Mouse (Mus musculus) CH12.LX (cell line): Measurements from ENCODE around the gene Atp8b5. TPM values are rescaled to one million over a fixed set of nuclear protein-coding genes. Genes with fewer than 3 reads are reported as not detected.
A peak's percentile ranks its signal among the peaks of the same experiment; 100 is the strongest.

Experiments used
- DNase-seq: peaks from one replicate; pipeline ENCODE4 v3.0.0-alpha.2; 2013; ENCODE audit errors: extremely low read depth
- H3K27ac ChIP-seq: 2 replicates; pipeline ENCODE4 v1.5.1; 2012; ENCODE audit warnings: low read depth, mild to moderate bottlenecking, control low read depth, moderate library complexity; ENCODE audit not compliant: insufficient read depth
- H3K27me3 ChIP-seq: replicated peaks from 2 replicates; pipeline ENCODE3; 2012; ENCODE audit warnings: inconsistent platforms
- H3K36me3 ChIP-seq, 2 experiments: replicated peaks in 1 of 2; 2 replicates each; pipeline versions ENCODE3 to v1.6.1; 2012; ENCODE audit warnings: inconsistent platforms in 1 of 2, low read length in 1 of 2, mild to moderate bottlenecking in 1 of 2, mixed read lengths in 1 of 2, moderate library complexity in 1 of 2; ENCODE audit not compliant: control insufficient read depth in 1 of 2, insufficient read depth in 1 of 2
- H3K4me1 ChIP-seq, 2 experiments: 2 replicates each; pipeline ENCODE4 v1.6.1; 2012; ENCODE audit warnings: inconsistent platforms in 1 of 2, moderate library complexity in 1 of 2; ENCODE audit not compliant: insufficient read depth in 2 of 2, control insufficient read depth in 1 of 2
- H3K4me2 ChIP-seq: 2 replicates; pipeline ENCODE4 v1.6.1; 2012; ENCODE audit warnings: low read depth, mild to moderate bottlenecking, control low read depth; ENCODE audit not compliant: poor library complexity, insufficient read depth, severe bottlenecking
- H3K4me3 ChIP-seq, 3 experiments: fragments of 150-350 bp in 1 of 3; sonication (generic) in 1 of 3; replicated peaks in 1 of 3; 2 replicates each; pipeline versions ENCODE3 to v1.5.1; 2011 to 2012; ENCODE audit warnings: low read depth in 2 of 3, low read length in 2 of 3, mild to moderate bottlenecking in 2 of 3, moderate library complexity in 2 of 3, control low read depth in 1 of 3, improper control_type of control experiment in 1 of 3, inconsistent platforms in 1 of 3, mixed read lengths in 1 of 3; ENCODE audit not compliant: poor library complexity in 1 of 3
- H3K79me2 ChIP-seq: replicated peaks from 2 replicates; pipeline ENCODE4 v1.6.1; 2012; ENCODE audit warnings: mild to moderate bottlenecking, moderate library complexity; ENCODE audit not compliant: control insufficient read depth, poor library complexity, insufficient read depth, severe bottlenecking; ENCODE audit errors: extremely low read depth
- H3K9ac ChIP-seq: 2 replicates; pipeline ENCODE4 v1.6.1; 2012; ENCODE audit warnings: low read depth, mild to moderate bottlenecking, control low read depth, moderate library complexity; ENCODE audit not compliant: insufficient read depth
- H3K9me3 ChIP-seq: replicated peaks from 2 replicates; pipeline ENCODE3; 2012; ENCODE audit warnings: low read length, inconsistent platforms, mixed read lengths
- BHLHE40 ChIP-seq: IDR thresholded peaks from 2 replicates; pipeline ENCODE4 v1.6.1; 2011; ENCODE audit warnings: mild to moderate bottlenecking, low read depth, low read length, improper control_type of control experiment
- CHD1 ChIP-seq: IDR thresholded peaks from 2 replicates; pipeline ENCODE4 v1.6.1; 2012; ENCODE audit warnings: low read depth, low read length, improper control_type of control experiment, inconsistent platforms
- CHD2 ChIP-seq: IDR thresholded peaks from 2 replicates; pipeline ENCODE4 v1.6.1; 2011; ENCODE audit warnings: low read length, improper control_type of control experiment
- CTCF ChIP-seq, 2 experiments: IDR thresholded peaks in 1 of 2; conservative IDR thresholded peaks in 1 of 2; 2 replicates each; pipeline ENCODE4 v1.5.1; 2011 to 2012; ENCODE audit warnings: low read depth in 2 of 2, low read length in 2 of 2, improper control_type of control experiment in 1 of 2, inconsistent platforms in 1 of 2, mild to moderate bottlenecking in 1 of 2, moderate library complexity in 1 of 2
- E2F4 ChIP-seq: IDR thresholded peaks from 2 replicates; pipeline ENCODE4 v1.6.1; 2011; ENCODE audit warnings: low read depth, low read length, improper control_type of control experiment; ENCODE audit not compliant: insufficient replicate concordance
- ELF1 ChIP-seq: IDR thresholded peaks from 2 replicates; pipeline ENCODE4 v1.6.1; 2014; ENCODE audit warnings: low read depth, mild to moderate bottlenecking, inconsistent platforms, low read length, improper control_type of control experiment
- EP300 ChIP-seq: IDR thresholded peaks from 2 replicates; pipeline ENCODE4 v1.6.1; 2011; ENCODE audit warnings: low read length, improper control_type of control experiment
- ETS1 ChIP-seq: conservative IDR thresholded peaks from 2 replicates; pipeline ENCODE4 v1.6.1; 2012; ENCODE audit warnings: low read depth, mild to moderate bottlenecking, inconsistent platforms, low read length, improper control_type of control experiment, moderate library complexity
- HCFC1 ChIP-seq: IDR thresholded peaks from 2 replicates; pipeline ENCODE4 v1.6.1; 2012; ENCODE audit warnings: low read depth, mild to moderate bottlenecking, inconsistent platforms, low read length, improper control_type of control experiment
- JUN ChIP-seq: IDR thresholded peaks from 2 replicates; pipeline ENCODE4 v1.6.1; 2011; ENCODE audit warnings: low read depth, mild to moderate bottlenecking, low read length, improper control_type of control experiment, moderate library complexity; ENCODE audit not compliant: insufficient read depth
- KAT2A ChIP-seq: IDR thresholded peaks from 2 replicates; pipeline ENCODE4 v1.6.1; 2012; ENCODE audit warnings: low read length, improper control_type of control experiment, inconsistent platforms; ENCODE audit not compliant: insufficient replicate concordance
- MAX ChIP-seq: IDR thresholded peaks from 2 replicates; pipeline ENCODE4 v1.6.1; 2011; ENCODE audit warnings: low read length, improper control_type of control experiment
- MEF2A ChIP-seq: IDR thresholded peaks from 2 replicates; pipeline ENCODE4 v1.6.1; 2014; ENCODE audit warnings: low read depth, mild to moderate bottlenecking, inconsistent platforms, low read length, improper control_type of control experiment, borderline replicate concordance
- MXI1 ChIP-seq: IDR thresholded peaks from 2 replicates; pipeline ENCODE4 v1.6.1; 2011; ENCODE audit warnings: mild to moderate bottlenecking, low read depth, low read length, improper control_type of control experiment
- MYC ChIP-seq: IDR thresholded peaks from 2 replicates; pipeline ENCODE4 v1.6.1; 2011; ENCODE audit warnings: low read depth, mild to moderate bottlenecking, improper control_type of control experiment, low read length
- NELFE ChIP-seq: IDR thresholded peaks from 2 replicates; pipeline ENCODE4 v1.6.1; 2011; ENCODE audit warnings: low read depth, low read length, improper control_type of control experiment
- NRF1 ChIP-seq: IDR thresholded peaks from 2 replicates; pipeline ENCODE4 v1.6.1; 2014; ENCODE audit warnings: low read depth, mild to moderate bottlenecking, inconsistent platforms, low read length, improper control_type of control experiment, moderate library complexity
- POLR2A ChIP-seq: IDR thresholded peaks from 2 replicates; pipeline ENCODE4 v1.6.1; 2011; ENCODE audit warnings: low read depth, mild to moderate bottlenecking, improper control_type of control experiment, low read length
- POLR2AphosphoS2 ChIP-seq: IDR thresholded peaks from 2 replicates; pipeline ENCODE4 v1.6.1; 2011; ENCODE audit warnings: low read depth, low read length, improper control_type of control experiment
- RAD21 ChIP-seq: IDR thresholded peaks from 2 replicates; pipeline ENCODE4 v1.6.1; 2011; ENCODE audit warnings: low read depth, mild to moderate bottlenecking, low read length, improper control_type of control experiment, moderate library complexity
- RCOR1 ChIP-seq: conservative IDR thresholded peaks from 2 replicates; pipeline ENCODE4 v1.6.1; 2012; ENCODE audit warnings: low read depth, mild to moderate bottlenecking, inconsistent platforms, low read length, improper control_type of control experiment
- SMC3 ChIP-seq: IDR thresholded peaks from 2 replicates; pipeline ENCODE4 v1.6.1; 2011; ENCODE audit warnings: low read depth, low read length, improper control_type of control experiment
- TBP ChIP-seq: conservative IDR thresholded peaks from 2 replicates; pipeline ENCODE4 v1.6.1; 2011; ENCODE audit warnings: low read depth, low read length, improper control_type of control experiment
- TCF12 ChIP-seq: IDR thresholded peaks from 2 replicates; pipeline ENCODE4 v1.6.1; 2014; ENCODE audit warnings: low read depth, mild to moderate bottlenecking, inconsistent platforms, low read length, improper control_type of control experiment
- USF1 ChIP-seq: IDR thresholded peaks from 2 replicates; pipeline ENCODE4 v1.6.1; 2014; ENCODE audit warnings: low read depth, mild to moderate bottlenecking, inconsistent platforms, low read length, improper control_type of control experiment
- USF2 ChIP-seq: conservative IDR thresholded peaks from 2 replicates; pipeline ENCODE4 v1.6.1; 2011; ENCODE audit warnings: low read depth, low read length, improper control_type of control experiment
- ZC3H11A ChIP-seq: IDR thresholded peaks from 2 replicates; pipeline ENCODE4 v1.6.1; 2012; ENCODE audit warnings: low read depth, mild to moderate bottlenecking, inconsistent platforms, low read length, improper control_type of control experiment
- ZNF384 ChIP-seq: IDR thresholded peaks from 2 replicates; pipeline ENCODE4 v1.6.1; 2012; ENCODE audit warnings: low read depth, low read length, improper control_type of control experiment, inconsistent platforms
- dilution Hi-C: fragments of 300-500 bp; cut with MboI; formaldehyde crosslinking; loops from 2 replicates; pipeline ENCODE4 v1.14.3; 2020; ENCODE audit warnings: low sequenced_read_pairs; ENCODE audit not compliant: extremely low pct_unique_long_range_greater_than_20kb, extremely low pct_ligation_motif_present
- in situ Hi-C: fragments of 300-500 bp; cut with MboI; formaldehyde crosslinking; loops from 3 replicates; pipeline ENCODE4 v1.14.3; 2019; ENCODE audit warnings: low sequenced_read_pairs, low pct_ligation_motif_present, low pct_unique_long_range_greater_than_20kb, mixed read lengths
- polyA plus RNA-seq: library from polyadenylated mRNA; unstranded; fragments of >175 nt; gene quantifications from 2 replicates; pipeline ENCODE4 v1.2.1, GENCODE M21; 2012; ENCODE audit warnings: low read depth; ENCODE audit not compliant: insufficient read length
- total RNA-seq, 2 experiments: library from RNA; depleted of rRNA; stranded (reverse); fragments of 300-350 nt in 1 of 2; fragments of >200 nt in 1 of 2; gene quantifications; 2 replicates each; pipeline ENCODE4 v1.2.3; 2012 to 2014

The Atp8b5 gene
- total RNA-seq (2012; rRNA removed) = 0.13 and 0.25 TPM in 2 replicates
- total RNA-seq (2014; rRNA removed) = 0.34 and 0.54 TPM in 2 replicates
- 0.90 and 1.3 TPM in 2 replicates for polyA plus RNA-seq

DNA sequence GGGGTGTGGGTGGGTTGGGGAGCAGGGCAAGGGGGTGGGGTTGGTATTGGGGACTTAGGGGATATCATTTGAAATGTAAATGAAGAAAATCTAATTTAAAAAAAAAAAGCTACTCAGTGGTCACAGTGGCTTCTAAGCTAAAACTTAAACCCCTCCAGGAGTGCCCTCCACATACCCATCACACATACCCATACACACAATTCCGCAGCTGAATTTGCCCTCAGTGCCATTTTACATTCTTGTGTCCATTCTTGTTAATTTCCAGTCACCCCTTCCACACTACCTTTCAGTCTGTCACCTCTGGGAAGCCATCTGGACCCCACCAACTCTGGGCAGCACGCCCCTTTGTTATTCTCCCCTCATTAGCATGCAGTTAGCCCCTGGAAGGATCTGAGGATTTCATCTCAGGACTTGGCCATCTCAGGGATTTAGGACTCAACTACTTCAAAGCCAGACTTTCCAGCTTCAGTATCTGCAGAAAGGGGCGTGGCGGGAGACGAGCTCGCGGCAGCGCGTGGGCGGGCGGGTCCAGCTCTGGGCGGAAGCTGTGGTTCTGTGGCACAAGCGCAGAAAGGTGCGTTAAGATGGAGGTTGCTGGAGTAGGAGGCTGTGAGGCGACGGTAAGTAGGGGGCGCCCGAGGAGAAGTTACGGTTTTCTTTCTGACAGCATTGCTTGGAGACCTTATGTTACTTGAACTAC is at the start of gene Atp8b5:
Gene Atp8b5, plus strand, starts transcription at position 537 of the 700 bp plus-strand sequence.
- Histone ChIP-seq H3K36me3 (no peaks in the 10 kb centered on the region), H3K4me3 (peak within 1 kb of the TSS in 2 of 3 experiments; percentile 41 to 49), H3K27ac (no peak within 1 kb of the TSS), H3K9ac (peak within 1 kb of the TSS; percentile 29; the same call in 1 of the 2 replicates), H3K27me3 (peaks cover 5% of the 10 kb centered on the region), H3K9me3 (no peaks in the 10 kb centered on the region)
- dilution Hi-C loops = no loop called here
- TF ChIP-seq CTCF (conservative IDR thresholded peaks at IDR 0.05 in 1 of 2, IDR thresholded peaks at IDR 0.05 in 1 of 2; ENCODE audit: low read depth in 2 of 2, low read length in 2 of 2) = peak in 1 of 2 experiments; percentile 85; a peak in 2 of 4 replicates
- peak; percentile 15; the same call in 1 of the 2 replicates for TF ChIP-seq ZC3H11A
- TF ChIP-seq TCF12 = 0 out of 2 replicates have a peak, but pooled peaks have one; percentile 31
- TF ChIP-seq ETS1 = no peak
- peak; percentile 32; the same call in 1 of the 2 replicates for TF ChIP-seq MXI1
- peak; percentile 53; the same call in 1 of the 2 replicates for TF ChIP-seq HCFC1
- TF ChIP-seq POLR2A = peak; percentile 35; the same call in 1 of the 2 replicates
- peak; percentile 74; the same call in 1 of the 2 replicates for TF ChIP-seq MYC
- TF ChIP-seq MAX = 0 out of 2 replicates have a peak, but pooled peaks have one; percentile 29
- no peak for TF ChIP-seq TBP
- TF ChIP-seq ELF1 = peak; percentile 72
- TF ChIP-seq RCOR1 = no peak
- peak; percentile 77 for TF ChIP-seq RAD21
- TF ChIP-seq NRF1 = peak; percentile 80
- peak; percentile 55; the same call in 1 of the 2 replicates for TF ChIP-seq MEF2A
- no peak for TF ChIP-seq KAT2A
- peak; percentile 62 for TF ChIP-seq SMC3
- TF ChIP-seq CHD1 = no peak
- peak; percentile 50; the same call in 1 of the 2 replicates for TF ChIP-seq BHLHE40
- TF ChIP-seq, all 38 proteins: peak for 14
- H3K4me1 ChIP-seq = peaks cover 2 to 6% of the 10 kb centered on the region in 2 experiments; a peak in 2 of 4 replicates
- peak; percentile 88 for DNase-seq
- H3K4me2 ChIP-seq = peak within 1 kb of the TSS; percentile 51
- in situ Hi-C loops = no loop called here
- H3K79me2 ChIP-seq = no peaks in the 10 kb centered on the region

DNA sequence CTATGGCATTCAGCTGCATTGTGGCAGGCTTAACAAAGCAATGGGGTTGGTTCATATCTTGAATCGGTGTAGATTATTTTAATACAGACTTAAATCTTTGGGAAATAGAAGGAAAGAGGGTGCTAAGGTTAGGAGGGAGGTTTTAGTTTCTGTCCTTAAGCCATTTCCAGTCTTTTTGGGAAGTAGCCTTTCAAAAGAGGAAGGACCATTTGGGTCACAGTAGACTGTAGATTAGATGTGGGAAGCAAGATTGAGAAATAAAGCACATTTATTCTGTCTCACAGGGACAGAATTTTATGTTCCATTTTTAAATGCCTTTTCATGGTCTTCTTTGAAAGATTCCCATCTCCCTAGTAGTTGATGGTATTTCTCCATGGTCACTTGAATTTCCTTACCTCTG is 49.0 kb upstream of the Atp8b5 start:
- dilution Hi-C loops = no loop called here
- in situ Hi-C loops = no loop called here
- H3K4me1 ChIP-seq = no peaks in the 10 kb centered on the region
- H3K36me3 ChIP-seq = no peaks in the 10 kb centered on the region
- no peak overlapping the region for H3K9ac ChIP-seq
- no peak overlapping the region for H3K27ac ChIP-seq
- DNase-seq = no peak
- H3K4me3 ChIP-seq = no peak overlapping the region
- no peaks in the 10 kb centered on the region for H3K79me2 ChIP-seq
- H3K4me2 ChIP-seq = no peak overlapping the region
- H3K27me3 ChIP-seq = peaks cover 10% of the 10 kb centered on the region
- TF ChIP-seq ETS1 (no peak), SMC3 (no peak), USF1 (no peak), E2F4 (no peak), JUN (no peak), NELFE (no peak), KAT2A (no peak), EP300 (no peak), TCF12 (no peak), CTCF (conservative IDR thresholded peaks at IDR 0.05 in 1 of 2, IDR thresholded peaks at IDR 0.05 in 1 of 2; ENCODE audit: low read depth in 2 of 2, low read length in 2 of 2) (no peak), USF2 (no peak), ZNF384 (no peak), TBP (no peak), CHD2 (no peak), POLR2A (no peak), MYC (no peak), POLR2AphosphoS2 (no peak), BHLHE40 (no peak)
- TF ChIP-seq, all 38 proteins: peak for 0
- H3K9me3 ChIP-seq = no peaks in the 10 kb centered on the region
